Mouse (Mus musculus): ENCODE data around the gene Lrrk1. TPM values are rescaled to one million over a fixed set of nuclear protein-coding genes. Genes with fewer than 3 reads are reported as not detected.

Lrrk1 gene
- polyA plus RNA-seq, 1 experiment from 2014 or later, result 15.7 TPM

DNA sequence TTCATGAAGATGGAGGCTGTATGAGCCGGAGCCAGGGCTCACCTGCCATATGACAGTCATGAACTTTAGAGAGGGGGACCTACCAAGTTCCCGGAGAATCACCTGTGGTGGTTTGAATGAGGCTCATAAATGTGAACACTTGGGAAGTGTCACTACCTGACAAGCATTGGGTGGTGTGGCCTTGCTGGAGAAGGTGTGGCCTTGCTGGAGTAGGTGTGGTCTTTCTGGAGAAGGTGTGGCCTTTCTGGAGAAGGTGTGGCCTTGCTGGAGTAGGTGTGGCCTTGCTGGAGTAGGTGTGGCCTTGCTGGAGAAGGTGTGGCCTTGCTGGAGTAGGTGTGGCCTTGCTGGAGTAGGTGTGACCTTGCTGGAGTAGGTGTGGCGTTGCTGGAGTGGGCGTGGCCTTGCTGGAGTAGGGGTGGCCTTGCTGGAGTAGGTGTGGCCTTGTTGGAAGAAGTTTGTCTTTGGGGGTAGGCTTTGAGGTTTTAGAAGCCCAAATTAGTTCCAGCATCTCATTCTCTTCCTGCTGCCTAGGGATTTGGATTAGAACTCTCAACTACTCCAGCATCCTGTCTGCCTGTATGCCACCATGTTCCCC is 54.1 kb downstream of the Lrrk1 start:
- Histone ChIP-seq H3K4me1 (replicated peaks) (no peaks in the 10 kb centered on the region), H3K36me3 (0 out of 2 replicates have a peak, but pooled peaks cover 4% of the 10 kb centered on the region), H3K27ac (no peak overlapping the region), H3K9me3 (no peaks in the 10 kb centered on the region), H3K27me3 (replicated peaks) (no peaks in the 10 kb centered on the region), H3K9ac (no peak overlapping the region), H3K4me3 (replicated peaks) (no peak overlapping the region), H3K4me2 (replicated peaks) (no peak overlapping the region)
- no peak for ATAC-seq
- WGBS, result 93% methylated on average over 4 of the region's 4 CpGs

DNA sequence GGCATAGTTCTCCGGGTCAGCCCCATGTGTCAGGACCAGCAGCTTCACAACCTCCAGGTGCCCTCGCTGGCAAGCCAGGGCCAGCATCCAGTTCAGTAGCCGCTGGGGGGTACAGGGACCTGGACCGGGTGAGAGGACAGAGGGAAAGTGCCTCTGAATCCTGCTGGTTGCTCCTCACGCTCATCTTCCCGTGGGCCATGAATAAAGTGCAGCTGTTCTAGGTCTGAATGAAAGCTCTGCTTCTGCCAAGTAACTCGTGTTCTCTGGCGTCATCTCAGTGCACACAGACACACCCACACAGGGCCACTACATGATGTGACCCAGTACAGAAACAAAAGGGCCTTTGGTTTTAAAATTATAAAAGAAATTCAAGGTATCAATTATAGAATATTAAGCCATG is 55.8 kb downstream of the Lrrk1 start:
- Histone ChIP-seq H3K4me2 (replicated peaks) (no peak overlapping the region), H3K27me3 (replicated peaks) (no peaks in the 10 kb centered on the region), H3K36me3 (0 out of 2 replicates have a peak, but pooled peaks cover 4% of the 10 kb centered on the region), H3K9me3 (no peaks in the 10 kb centered on the region), H3K4me3 (replicated peaks) (no peak overlapping the region), H3K9ac (no peak overlapping the region), H3K27ac (no peak overlapping the region), H3K4me1 (replicated peaks) (no peaks in the 10 kb centered on the region)
- 89% methylated on average over 8 of the region's 8 CpGs for WGBS
- ATAC-seq, result no peak

DNA sequence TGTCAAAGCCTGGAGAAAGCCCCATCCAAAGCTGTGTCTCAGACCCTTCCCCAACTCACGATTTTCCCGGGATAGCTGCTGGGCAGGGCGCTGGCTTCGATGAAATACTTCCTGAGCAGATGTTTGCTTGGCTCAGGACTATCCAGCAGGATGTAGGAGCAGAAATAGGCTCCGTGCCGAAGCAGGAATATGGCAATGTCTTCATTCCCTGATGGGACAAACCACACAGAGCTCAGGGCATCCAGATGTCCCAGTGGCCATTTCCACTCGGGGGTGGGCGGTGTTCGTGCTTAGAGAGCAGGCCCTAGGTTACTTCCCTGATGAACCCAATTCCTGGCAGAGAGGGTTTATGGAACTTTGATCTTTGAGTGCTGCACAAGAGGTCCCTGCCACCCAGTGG is 57.5 kb downstream of the Lrrk1 start:
- H3K4me3 ChIP-seq (replicated peaks), result no peak overlapping the region
- H3K9ac ChIP-seq, result no peak overlapping the region
- no peaks in the 10 kb centered on the region for H3K27me3 ChIP-seq (replicated peaks)
- WGBS, result 84% methylated on average over 9 of the region's 9 CpGs
- H3K9me3 ChIP-seq, result no peaks in the 10 kb centered on the region
- H3K36me3 ChIP-seq, result 0 out of 2 replicates have a peak, but pooled peaks cover 4% of the 10 kb centered on the region
- no peak overlapping the region for H3K4me2 ChIP-seq (replicated peaks)
- H3K4me1 ChIP-seq (replicated peaks), result no peaks in the 10 kb centered on the region
- no peak overlapping the region for H3K27ac ChIP-seq
- ATAC-seq, result no peak

DNA sequence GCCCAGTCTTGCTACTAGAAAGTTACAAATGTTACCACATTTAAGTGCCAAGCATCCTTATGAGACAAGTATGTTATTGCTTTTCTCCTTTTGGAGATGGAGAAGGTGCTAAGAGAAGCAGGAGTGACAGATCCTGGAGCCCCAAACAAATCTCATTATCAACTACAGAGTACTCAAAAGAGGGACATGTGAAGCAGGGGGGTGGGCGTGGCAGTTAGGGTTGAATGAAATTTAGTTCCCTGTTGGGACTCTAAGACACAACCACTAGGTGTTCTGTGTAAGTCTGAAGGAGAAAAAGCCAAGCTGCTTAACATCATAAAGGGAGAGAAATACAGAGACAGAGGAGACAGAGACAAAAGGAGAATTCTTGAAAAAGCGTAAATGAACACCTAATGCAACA is 60.6 kb downstream of the Lrrk1 start:
- no peaks in the 10 kb centered on the region for H3K4me1 ChIP-seq (replicated peaks)
- ATAC-seq, result no peak
- H3K4me3 ChIP-seq (replicated peaks), result no peak overlapping the region
- no peak overlapping the region for H3K9ac ChIP-seq
- H3K36me3 ChIP-seq, result no peaks in the 10 kb centered on the region
- WGBS, result 94% methylated on average over 2 of the region's 2 CpGs
- H3K9me3 ChIP-seq, result no peaks in the 10 kb centered on the region
- H3K27ac ChIP-seq, result no peak overlapping the region
- H3K27me3 ChIP-seq (replicated peaks), result no peaks in the 10 kb centered on the region
- H3K4me2 ChIP-seq (replicated peaks), result no peak overlapping the region

DNA sequence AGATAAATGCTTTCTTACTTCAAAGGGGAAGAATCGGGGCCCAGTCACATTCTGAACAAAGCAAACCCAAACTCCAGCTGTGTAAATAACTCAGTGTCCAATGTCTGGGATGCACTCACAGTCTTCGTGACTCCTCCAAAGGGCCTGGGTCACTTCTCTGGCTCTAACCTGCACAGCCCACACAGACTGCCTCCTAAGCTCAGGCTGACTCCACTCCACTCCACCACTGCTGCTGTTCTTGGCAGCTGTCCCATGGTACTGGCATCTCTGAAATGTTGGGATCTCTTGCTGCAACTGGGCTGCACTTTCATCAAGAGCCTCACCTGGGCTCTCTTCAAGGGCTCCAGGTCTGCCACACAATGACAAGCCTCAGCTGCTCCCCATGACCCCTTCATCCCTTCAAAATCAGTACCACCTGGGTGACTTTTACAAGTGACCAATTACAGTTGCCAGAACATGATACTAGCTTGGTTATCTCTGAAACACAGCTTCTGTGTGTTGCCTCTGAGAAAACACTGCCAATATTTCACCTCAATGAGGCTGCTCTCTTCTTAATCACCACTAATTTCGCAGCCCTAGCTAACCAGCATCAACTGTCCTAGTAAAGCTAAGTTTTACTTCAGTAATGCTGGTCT is 62.6 kb downstream of the Lrrk1 start:
- H3K4me3 ChIP-seq (replicated peaks), result no peak overlapping the region
- H3K4me2 ChIP-seq (replicated peaks), result no peak overlapping the region
- no peak overlapping the region for H3K27ac ChIP-seq
- ATAC-seq, result no peak
- WGBS, result 68% methylated on average over 3 of the region's 3 CpGs
- H3K27me3 ChIP-seq (replicated peaks), result no peaks in the 10 kb centered on the region
- no peaks in the 10 kb centered on the region for H3K9me3 ChIP-seq
- H3K4me1 ChIP-seq (replicated peaks), result no peaks in the 10 kb centered on the region
- no peak overlapping the region for H3K9ac ChIP-seq
- no peaks in the 10 kb centered on the region for H3K36me3 ChIP-seq

DNA sequence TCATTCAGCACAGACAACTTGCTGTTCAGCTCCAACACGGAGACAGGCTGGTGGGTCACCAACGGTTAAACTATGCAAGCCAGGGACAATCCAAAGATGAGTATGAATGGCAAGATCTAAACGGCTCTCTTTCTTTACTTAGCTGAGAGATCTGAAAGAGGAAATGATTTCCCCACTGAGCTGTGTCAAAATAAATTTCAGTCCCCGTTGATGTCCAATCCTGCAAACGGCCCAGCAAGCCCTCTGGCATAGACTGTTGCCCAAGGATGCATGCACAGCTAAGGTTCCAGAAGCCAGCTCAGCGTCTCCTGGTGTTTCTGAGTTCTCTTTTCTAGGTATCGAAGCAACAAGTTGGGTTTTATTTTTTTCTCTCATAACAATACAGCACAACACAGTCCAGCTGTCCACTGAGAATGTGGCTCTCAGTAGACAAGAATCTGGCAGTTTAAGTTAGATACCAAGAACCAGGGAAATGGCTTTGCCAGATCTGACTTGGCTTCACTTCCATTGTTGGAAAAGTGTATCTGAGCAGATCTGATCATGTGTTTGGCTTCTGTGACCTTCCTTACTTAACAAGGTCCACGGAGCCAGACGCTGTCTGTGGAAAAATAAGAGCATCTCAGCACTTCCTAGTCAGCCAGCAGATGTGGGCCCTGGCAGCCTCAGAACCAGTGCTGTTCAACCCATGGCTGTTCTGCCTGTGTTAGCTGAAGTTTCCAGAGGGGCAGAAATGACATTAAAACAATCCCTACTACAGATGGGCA is 64.7 kb downstream of the Lrrk1 start:
- WGBS, result 72% methylated on average over 9 of the region's 9 CpGs
- H3K9me3 ChIP-seq, result no peaks in the 10 kb centered on the region
- no peak overlapping the region for H3K27ac ChIP-seq
- no peak overlapping the region for H3K4me2 ChIP-seq (replicated peaks)
- H3K36me3 ChIP-seq, result no peaks in the 10 kb centered on the region
- H3K27me3 ChIP-seq (replicated peaks), result no peaks in the 10 kb centered on the region
- no peak for ATAC-seq
- H3K4me3 ChIP-seq (replicated peaks), result no peak overlapping the region
- H3K4me1 ChIP-seq (replicated peaks), result no peaks in the 10 kb centered on the region
- no peak overlapping the region for H3K9ac ChIP-seq

- peaks cover 4% of the 10 kb centered on the region; the same call in 1 of the 2 replicates for H3K36me3 ChIP-seq
- ATAC-seq, result no peak
- no peak overlapping the region for H3K4me2 ChIP-seq (replicated peaks)
- WGBS, result 60% methylated on average over 5 of the region's 5 CpGs
- H3K9me3 ChIP-seq, result no peaks in the 10 kb centered on the region
- no peaks in the 10 kb centered on the region for H3K4me1 ChIP-seq (replicated peaks)
- H3K27me3 ChIP-seq (replicated peaks), result no peaks in the 10 kb centered on the region
- H3K27ac ChIP-seq, result no peak overlapping the region
- no peak overlapping the region for H3K9ac ChIP-seq
- H3K4me3 ChIP-seq (replicated peaks), result no peak overlapping the region
Observed at GRCm38 (mm10) chr7:66320996-66321395, 67.2 kb downstream of the Lrrk1 start.

DNA sequence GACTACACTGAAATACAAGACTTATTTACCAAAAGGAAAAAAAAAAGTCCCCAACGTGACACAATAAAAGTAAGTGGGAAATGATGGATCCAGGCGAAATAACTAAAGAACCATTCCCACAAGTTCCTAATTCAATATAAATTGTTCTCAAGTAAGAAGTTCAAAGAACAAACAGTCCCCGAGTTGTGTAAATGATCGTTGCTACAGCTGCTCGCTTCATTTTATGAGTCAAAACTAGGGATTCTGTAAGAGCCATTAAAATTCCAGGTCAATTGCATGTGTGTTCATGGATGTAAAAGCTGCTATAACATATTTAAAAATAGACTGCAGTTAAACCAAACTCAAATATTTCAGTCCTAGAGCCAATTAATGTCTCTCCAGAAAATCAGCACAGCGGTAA is 70.0 kb downstream of the Lrrk1 start:
- Histone ChIP-seq H3K4me3 (replicated peaks) (no peak overlapping the region), H3K36me3 (peaks cover 6% of the 10 kb centered on the region; the same call in 1 of the 2 replicates), H3K9ac (no peak overlapping the region), H3K9me3 (no peaks in the 10 kb centered on the region), H3K4me1 (replicated peaks) (no peaks in the 10 kb centered on the region), H3K27me3 (replicated peaks) (no peaks in the 10 kb centered on the region), H3K27ac (no peak overlapping the region), H3K4me2 (replicated peaks) (no peak overlapping the region)
- ATAC-seq, result no peak
- 77% methylated on average over 6 of the region's 6 CpGs for WGBS

GRCm38 (mm10) chr7:66310670-66311656 is 77.2 kb downstream of the Lrrk1 start:
- H3K4me2 ChIP-seq (replicated peaks), result no peak overlapping the region
- 62% methylated on average over 26 of the region's 26 CpGs for whole genome bisulfite sequencing
- ATAC-seq, result peak; percentile 66

GRCm38 (mm10) chr7:66309950-66310669 is 78.0 kb downstream of the Lrrk1 start:
- no peaks in the 10 kb centered on the region for H3K36me3 ChIP-seq
- H3K9me3 ChIP-seq, result no peaks in the 10 kb centered on the region
- no peaks in the 10 kb centered on the region for H3K27me3 ChIP-seq (replicated peaks)
- H3K4me2 ChIP-seq (replicated peaks), result 0 out of 2 replicates have a peak overlapping the region, but pooled peaks have one; percentile 14
- peaks cover 15% of the 10 kb centered on the region for H3K4me1 ChIP-seq (replicated peaks)
- no peak overlapping the region for H3K9ac ChIP-seq
- H3K27ac ChIP-seq, result no peak overlapping the region; the same call in 1 of the 2 replicates
- 0 out of 2 replicates have a peak, but pooled peaks have one; percentile 21 for ATAC-seq
- 40% methylated on average over 7 of the region's 7 CpGs for WGBS
- no peak overlapping the region for H3K4me3 ChIP-seq (replicated peaks)

More at GRCm38 (mm10) chr7:66310670-66311656, 77.2 kb downstream of the Lrrk1 start:
- H3K4me1 ChIP-seq (replicated peaks), result peaks cover 15% of the 10 kb centered on the region
- H3K27me3 ChIP-seq (replicated peaks), result no peaks in the 10 kb centered on the region
- no peak overlapping the region for H3K9ac ChIP-seq
- 0 out of 2 replicates have a peak, but pooled peaks cover 3% of the 10 kb centered on the region for H3K36me3 ChIP-seq
- H3K9me3 ChIP-seq, result no peaks in the 10 kb centered on the region
- H3K4me3 ChIP-seq (replicated peaks), result no peak overlapping the region
- H3K27ac ChIP-seq, result peak overlapping the region; percentile 54

DNA sequence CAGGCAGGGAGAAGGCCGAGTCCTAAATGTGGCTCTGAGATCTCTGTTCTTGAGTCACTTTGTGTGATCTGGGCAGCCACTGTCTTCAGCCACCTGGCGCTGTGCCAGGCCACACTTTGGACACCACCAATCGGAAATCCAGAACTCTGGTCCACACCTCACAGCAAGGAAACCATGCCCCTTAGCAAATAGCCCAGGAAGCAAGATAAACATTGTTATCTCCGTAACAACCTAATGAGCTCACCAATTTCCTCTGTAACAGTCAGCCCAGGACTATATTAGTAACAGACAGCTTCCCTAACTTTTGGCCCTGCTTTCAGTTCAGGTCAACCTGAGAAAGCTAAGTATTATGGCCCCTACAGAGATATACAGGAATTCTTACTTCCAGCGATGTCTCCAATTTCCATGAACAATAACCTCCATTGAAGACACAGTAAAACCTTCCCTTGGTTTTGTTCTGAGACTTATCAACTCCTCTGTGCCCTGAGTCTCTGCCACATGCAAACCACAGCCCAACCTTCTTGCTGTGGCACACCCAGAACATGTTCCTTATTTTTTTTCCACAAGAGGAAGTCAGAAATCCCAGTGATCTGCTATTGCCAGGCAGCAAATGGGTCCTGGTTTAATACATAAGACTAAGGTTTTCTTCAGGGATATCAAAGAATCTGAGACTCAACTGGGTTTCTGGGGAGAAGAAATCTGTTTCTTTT is 78.8 kb downstream of the Lrrk1 start:
- H3K27ac ChIP-seq, result peak overlapping the region; percentile 63
- H3K9ac ChIP-seq, result no peak overlapping the region
- no peaks in the 10 kb centered on the region for H3K27me3 ChIP-seq (replicated peaks)
- H3K36me3 ChIP-seq, result no peaks in the 10 kb centered on the region
- WGBS, result 33% methylated on average over 5 of the region's 5 CpGs
- peaks cover 15% of the 10 kb centered on the region for H3K4me1 ChIP-seq (replicated peaks)
- peak overlapping the region; percentile 26 for H3K4me2 ChIP-seq (replicated peaks)
- H3K4me3 ChIP-seq (replicated peaks), result no peak overlapping the region
- peak; percentile 93 for ATAC-seq
- no peaks in the 10 kb centered on the region for H3K9me3 ChIP-seq
